Mouse (Mus musculus) midbrain, embryonic 14.5 days (tissue): ENCODE results near the gene Map3k14. TPM values are rescaled to one million over a fixed set of nuclear protein-coding genes. Genes with fewer than 3 reads are reported as not detected.

Experiments used
- ATAC-seq: fragments of 200-750 bp; cut with Nextera tagmentation; 2 replicates; pipeline ENCODE4 v1.8.0; 2017; ENCODE audit warnings: moderate number of reproducible peaks, moderate library complexity; ENCODE audit not compliant: low FRiP score, low TSS enrichment
- DNase-seq: peaks from one replicate; pipeline ENCODE4 v3.0.0-alpha.2; 2015
- H3K27ac ChIP-seq: fragments of 300-500 bp; sonication (generic); replicated peaks from 2 replicates; pipeline ENCODE4 v1.5.1; 2014; ENCODE audit warnings: mild to moderate bottlenecking, low read depth, low read length, moderate library complexity
- H3K27me3 ChIP-seq: fragments of 300-500 bp; sonication (generic); 2 replicates; pipeline ENCODE4 v1.6.1; 2014; ENCODE audit warnings: low read length, control low read depth, mixed read lengths; ENCODE audit not compliant: control insufficient read depth, insufficient read depth
- H3K36me3 ChIP-seq: fragments of 300-500 bp; sonication (generic); 2 replicates; pipeline ENCODE4 v1.6.1; 2014; ENCODE audit warnings: low read length, control low read depth; ENCODE audit not compliant: control insufficient read depth, insufficient read depth
- H3K4me1 ChIP-seq: fragments of 300-500 bp; sonication (generic); 2 replicates; pipeline ENCODE4 v1.6.1; 2014; ENCODE audit warnings: mild to moderate bottlenecking, antibody characterized with exemption, low read length, control low read depth; ENCODE audit not compliant: control insufficient read depth, insufficient read depth
- H3K4me2 ChIP-seq: fragments of 300-500 bp; sonication (generic); 2 replicates; pipeline ENCODE4 v1.6.1; 2014; ENCODE audit warnings: mild to moderate bottlenecking, low read length, moderate library complexity
- H3K4me3 ChIP-seq: fragments of 300-500 bp; sonication (generic); replicated peaks from 2 replicates; pipeline ENCODE4 v1.5.1; 2014; ENCODE audit warnings: low read depth, low read length
- H3K9ac ChIP-seq: fragments of 300-500 bp; sonication (generic); replicated peaks from 2 replicates; pipeline ENCODE4 v1.6.1; 2014; ENCODE audit warnings: mild to moderate bottlenecking, low read length, moderate library complexity
- H3K9me3 ChIP-seq: fragments of 300-500 bp; sonication (generic); 2 replicates; pipeline ENCODE4 v1.6.1; 2016; ENCODE audit warnings: low read length, control low read depth, mixed read lengths; ENCODE audit not compliant: control insufficient read depth
- WGBS: fragments of 180-500 bp; shearing (Covaris S2); extraction: QIAGEN DNeasy Blood & Tissue Kit; methylation state at CpG from one replicate; pipeline ENCODE4 v1.1.7; 2014; 5-methylcytosine and 5-hydroxymethylcytosine counted together
- polyA plus RNA-seq: library from polyadenylated mRNA; unstranded; fragments of >200 nt; fragmentation: Nextera tagmentation; extraction: Ambion mirVana; gene quantifications from 2 replicates; pipeline ENCODE4 v1.2.1, GENCODE M21; 2014

The Map3k14 gene
- polyA plus RNA-seq, 1 experiment from 2014 or later, result 3.4 TPM

DNA sequence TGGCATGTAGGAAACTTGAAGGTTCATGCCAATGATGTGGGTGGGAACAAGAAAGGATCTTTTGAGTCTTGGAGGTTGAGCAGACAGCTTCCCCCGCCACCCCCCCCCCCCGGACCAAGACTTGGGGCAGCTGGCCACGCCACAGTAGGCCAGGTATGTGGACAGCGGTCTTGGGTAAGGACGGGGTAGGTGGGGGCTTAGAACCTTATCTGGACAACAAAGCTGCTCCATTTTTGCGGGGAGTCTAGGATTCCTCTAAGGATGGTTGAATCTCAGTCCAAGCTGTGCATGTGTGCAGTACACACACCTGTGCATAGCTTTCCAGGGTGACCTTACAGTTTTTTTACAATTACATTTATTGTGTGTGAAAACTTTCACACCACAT is 48.8 kb downstream of the Map3k14 start:
- 29% methylated on average over 6 of the region's 6 CpGs for WGBS
- Histone ChIP-seq H3K4me3 (peak overlapping the region; percentile 50), H3K36me3 (peaks cover 30% of the 10 kb centered on the region), H3K4me1 (0 out of 2 replicates have a peak, but pooled peaks cover 8% of the 10 kb centered on the region), H3K27ac (peak overlapping the region; percentile 79), H3K9me3 (no peaks in the 10 kb centered on the region), H3K27me3 (peaks cover 4% of the 10 kb centered on the region), H3K4me2 (peak overlapping the region; percentile 99), H3K9ac (peak overlapping the region; percentile 69)
- DNase-seq, result no peak
- ATAC-seq, result peak; percentile 27; the same call in 1 of the 2 replicates

DNA sequence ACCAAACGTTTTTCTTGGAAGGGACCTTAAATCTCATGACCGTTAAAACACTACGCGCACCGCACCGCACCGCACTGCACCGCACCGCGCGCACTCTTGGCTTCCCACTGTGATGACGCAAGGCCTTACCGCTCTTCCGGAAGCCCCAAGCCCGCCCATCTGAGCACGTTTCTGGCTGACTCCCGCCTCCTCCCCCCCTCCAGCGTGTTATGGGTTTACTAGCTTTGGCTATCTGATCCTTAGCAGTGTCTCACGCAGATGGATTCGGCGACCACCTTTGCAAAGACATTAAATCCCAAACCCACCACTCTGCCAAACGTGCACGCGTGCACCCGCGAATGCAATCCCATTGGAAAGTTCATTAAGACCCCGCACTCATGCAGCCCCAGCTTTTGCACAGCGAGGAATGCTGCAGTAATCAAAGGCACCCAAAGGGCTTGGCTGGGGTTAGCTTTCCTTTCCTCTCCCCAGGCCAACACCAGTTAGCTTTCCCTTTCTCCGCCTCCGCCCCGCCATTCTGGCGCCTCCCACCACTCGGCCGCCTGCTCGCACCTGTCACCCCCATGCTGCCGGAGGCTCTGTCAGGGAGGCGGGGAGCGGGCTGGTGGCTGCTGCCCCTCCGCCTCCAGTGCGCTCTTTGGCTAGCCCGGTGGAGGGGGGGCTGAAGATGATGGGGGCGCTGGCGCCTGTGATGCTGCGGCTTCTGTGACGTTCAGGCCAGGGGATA is 49.3 kb downstream of the Map3k14 start, which contains the start of gene Spata32:
TSS of gene Spata32 (minus strand) at position 643 of the 727 bp plus-strand sequence.
- ATAC-seq, result peak; percentile 78
- Histone ChIP-seq H3K4me1 (0 out of 2 replicates have a peak, but pooled peaks cover 8% of the 10 kb centered on the region), H3K36me3 (peaks cover 28% of the 10 kb centered on the region), H3K9me3 (no peaks in the 10 kb centered on the region), H3K27ac (peak within 1 kb of the TSS; percentile 79), H3K4me2 (peak within 1 kb of the TSS; percentile 99), H3K4me3 (peak within 1 kb of the TSS; percentile 50), H3K9ac (peak within 1 kb of the TSS; percentile 69), H3K27me3 (peaks cover 4% of the 10 kb centered on the region)
- peak; percentile 88 for DNase-seq
- under 1% methylated on average over 45 of the region's 45 CpGs for whole genome bisulfite sequencing

DNA sequence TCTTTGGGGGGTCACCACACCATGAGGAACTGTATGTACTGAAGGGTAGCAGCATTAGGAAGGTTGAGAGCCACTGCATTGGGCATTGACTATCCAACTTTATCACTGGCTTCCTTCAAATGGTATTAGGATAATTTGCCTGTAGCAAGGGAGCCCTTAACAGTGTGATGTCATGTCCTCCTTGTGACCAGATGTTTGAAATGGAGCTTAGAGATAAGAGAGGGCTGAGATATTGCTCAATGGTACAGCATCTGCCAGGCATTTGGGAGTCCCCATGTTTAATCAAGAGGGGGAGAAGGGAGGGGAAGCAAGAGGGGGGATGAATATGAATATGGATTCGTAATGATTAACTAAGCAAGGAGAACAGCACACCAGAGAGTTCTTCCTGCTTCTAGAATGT is 51.9 kb downstream of the Map3k14 start:
- no peak overlapping the region for H3K4me2 ChIP-seq
- no peak overlapping the region for H3K27ac ChIP-seq
- H3K4me3 ChIP-seq, result no peak overlapping the region
- ATAC-seq (no peak), DNase-seq (no peak)
- peaks cover 13% of the 10 kb centered on the region for H3K36me3 ChIP-seq
- peaks cover 4% of the 10 kb centered on the region for H3K27me3 ChIP-seq
- WGBS, result 82% methylated on average over 1 of the region's 1 CpGs
- 0 out of 2 replicates have a peak, but pooled peaks cover 8% of the 10 kb centered on the region for H3K4me1 ChIP-seq
- H3K9me3 ChIP-seq, result no peaks in the 10 kb centered on the region
- H3K9ac ChIP-seq, result no peak overlapping the region

DNA sequence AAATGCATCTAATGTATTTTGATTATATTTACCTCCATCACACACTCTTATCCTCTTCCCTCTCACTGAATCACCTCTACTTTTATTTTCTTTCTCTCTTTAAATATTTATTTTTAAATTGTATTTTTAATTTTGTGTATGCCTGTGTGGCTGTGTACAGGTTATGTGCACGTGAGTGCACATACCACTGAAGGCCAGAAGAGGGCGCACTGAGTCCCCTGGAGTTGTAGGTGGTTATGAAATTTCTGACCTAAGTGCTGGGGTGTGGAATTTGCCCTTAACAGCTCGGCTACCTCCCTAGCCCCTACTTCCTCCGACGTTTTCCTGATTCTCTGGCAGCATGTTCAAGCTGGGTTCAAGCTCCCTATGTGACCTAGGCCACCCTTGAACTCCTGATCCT is 53.6 kb downstream of the Map3k14 start:
- H3K4me2 ChIP-seq, result no peak overlapping the region
- H3K27ac ChIP-seq, result no peak overlapping the region
- ATAC-seq (no peak), DNase-seq (no peak)
- H3K9ac ChIP-seq, result no peak overlapping the region
- 0 out of 2 replicates have a peak, but pooled peaks cover 6% of the 10 kb centered on the region for H3K4me1 ChIP-seq
- no peak overlapping the region for H3K4me3 ChIP-seq
- WGBS, result 89% methylated on average over 5 of the region's 5 CpGs
- no peaks in the 10 kb centered on the region for H3K36me3 ChIP-seq
- no peaks in the 10 kb centered on the region for H3K9me3 ChIP-seq
- peaks cover 4% of the 10 kb centered on the region for H3K27me3 ChIP-seq

DNA sequence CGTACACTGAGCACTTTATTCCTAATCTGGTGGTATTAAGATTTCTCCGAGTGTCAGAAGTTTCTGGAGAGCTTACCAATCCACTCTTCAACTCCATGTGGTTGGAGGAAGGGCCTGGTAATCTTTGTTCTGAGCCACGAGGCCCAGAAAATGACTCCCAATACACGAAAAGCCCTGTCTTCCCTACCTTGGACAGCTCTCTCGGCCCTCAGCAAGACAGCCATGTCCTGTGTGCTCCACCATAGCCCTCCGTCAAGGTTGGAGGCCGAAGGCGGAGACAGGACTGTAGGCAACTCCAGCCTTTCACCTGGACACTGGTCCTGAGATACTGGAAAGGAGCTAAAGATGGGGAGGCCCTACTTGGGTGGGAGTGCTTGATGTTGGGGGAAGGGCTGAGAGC is 57.0 kb downstream of the Map3k14 start:
- H3K27ac ChIP-seq, result no peak overlapping the region
- no peaks in the 10 kb centered on the region for H3K36me3 ChIP-seq
- ATAC-seq (no peak), DNase-seq (no peak)
- no peaks in the 10 kb centered on the region for H3K27me3 ChIP-seq
- no peak overlapping the region for H3K9ac ChIP-seq
- no peak overlapping the region for H3K4me3 ChIP-seq
- H3K9me3 ChIP-seq, result no peaks in the 10 kb centered on the region
- WGBS, result 77% methylated on average over 8 of the region's 8 CpGs
- no peak overlapping the region for H3K4me2 ChIP-seq
- no peaks in the 10 kb centered on the region for H3K4me1 ChIP-seq

DNA sequence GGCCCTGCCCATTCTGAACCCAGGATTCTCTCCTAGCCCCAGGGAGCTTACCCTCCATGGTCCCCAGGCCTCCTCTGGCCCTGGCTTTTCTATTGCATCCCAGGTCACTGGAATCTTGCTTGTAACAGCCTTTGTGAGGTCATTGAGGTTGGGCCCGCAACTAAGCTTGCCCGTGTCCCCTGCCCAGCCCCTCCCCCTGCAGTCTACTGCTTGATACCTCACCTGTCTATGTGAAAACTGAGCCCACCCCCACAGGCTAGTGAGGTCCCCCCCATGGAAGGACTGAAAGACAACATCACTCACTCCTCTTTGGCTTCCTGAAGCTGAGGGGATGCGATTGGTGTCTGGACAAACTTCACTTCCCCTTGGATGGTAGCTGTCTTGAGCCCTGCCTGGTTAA is 58.8 kb downstream of the Map3k14 start, which contains the start of gene 1700023F06Rik:
TSS of gene 1700023F06Rik (minus strand) at position 101 of the 400 bp plus-strand sequence.
- Histone ChIP-seq H3K27me3 (no peaks in the 10 kb centered on the region), H3K36me3 (no peaks in the 10 kb centered on the region), H3K4me3 (no peak within 1 kb of the TSS), H3K27ac (no peak within 1 kb of the TSS), H3K4me2 (no peak within 1 kb of the TSS), H3K4me1 (no peaks in the 10 kb centered on the region), H3K9me3 (no peaks in the 10 kb centered on the region), H3K9ac (no peak within 1 kb of the TSS)
- no peak for ATAC-seq
- 85% methylated on average over 3 of the region's 3 CpGs for WGBS
- no peak for DNase-seq

DNA sequence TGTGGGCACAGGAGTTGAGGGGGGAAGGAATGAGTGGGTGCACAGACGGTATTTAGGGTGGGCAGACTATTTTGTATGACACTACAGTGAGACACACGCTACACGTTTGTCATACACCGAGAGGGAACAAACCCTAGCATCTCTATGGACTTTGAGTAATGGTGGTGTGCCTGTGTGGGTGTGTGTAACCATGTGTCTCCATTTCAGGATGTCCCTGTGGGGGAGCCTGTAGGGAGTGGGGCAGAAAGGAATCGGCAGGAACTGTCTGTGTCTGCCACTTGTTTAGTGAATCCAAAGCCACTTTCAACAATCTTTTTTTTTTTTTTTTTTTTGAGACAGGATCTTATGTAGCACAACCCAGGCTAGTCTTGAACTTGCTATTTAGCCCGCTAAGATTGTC is 61.1 kb downstream of the Map3k14 start:
- Histone ChIP-seq H3K9me3 (no peaks in the 10 kb centered on the region), H3K4me2 (no peak overlapping the region), H3K27me3 (no peaks in the 10 kb centered on the region), H3K27ac (no peak overlapping the region), H3K4me1 (peaks cover 4% of the 10 kb centered on the region; the same call in 1 of the 2 replicates), H3K36me3 (no peaks in the 10 kb centered on the region), H3K9ac (no peak overlapping the region), H3K4me3 (no peak overlapping the region)
- DNase-seq, result no peak
- 93% methylated on average over 6 of the region's 6 CpGs for WGBS
- ATAC-seq, result no peak

DNA sequence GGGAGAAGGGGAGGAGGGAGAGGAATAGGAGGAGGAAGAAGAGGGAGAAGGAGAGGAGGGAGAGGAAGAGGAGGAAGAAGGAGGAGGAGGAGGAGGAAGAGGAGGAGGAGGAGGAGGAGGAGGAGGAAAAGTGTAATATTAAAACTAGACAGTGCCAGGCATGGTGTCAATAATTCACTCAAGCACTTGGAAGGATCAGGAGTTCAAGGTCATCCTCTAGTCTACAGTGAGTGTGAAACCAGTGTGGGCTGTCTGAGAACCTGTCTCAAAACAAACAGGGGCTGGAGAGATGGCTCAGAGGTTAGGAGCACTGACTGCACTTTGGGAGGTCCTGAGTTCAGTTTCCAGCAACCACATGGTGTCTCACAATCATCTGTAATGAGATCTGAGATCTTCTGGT is 64.9 kb downstream of the Map3k14 start:
- no peak overlapping the region for H3K9ac ChIP-seq
- DNase-seq (no peak), ATAC-seq (no peak)
- no peak overlapping the region for H3K4me2 ChIP-seq
- H3K4me1 ChIP-seq, result peaks cover 17% of the 10 kb centered on the region
- peaks cover 30% of the 10 kb centered on the region for H3K27me3 ChIP-seq
- no peaks in the 10 kb centered on the region for H3K36me3 ChIP-seq
- H3K4me3 ChIP-seq, result no peak overlapping the region
- no peak overlapping the region for H3K27ac ChIP-seq
- H3K9me3 ChIP-seq, result no peaks in the 10 kb centered on the region

DNA sequence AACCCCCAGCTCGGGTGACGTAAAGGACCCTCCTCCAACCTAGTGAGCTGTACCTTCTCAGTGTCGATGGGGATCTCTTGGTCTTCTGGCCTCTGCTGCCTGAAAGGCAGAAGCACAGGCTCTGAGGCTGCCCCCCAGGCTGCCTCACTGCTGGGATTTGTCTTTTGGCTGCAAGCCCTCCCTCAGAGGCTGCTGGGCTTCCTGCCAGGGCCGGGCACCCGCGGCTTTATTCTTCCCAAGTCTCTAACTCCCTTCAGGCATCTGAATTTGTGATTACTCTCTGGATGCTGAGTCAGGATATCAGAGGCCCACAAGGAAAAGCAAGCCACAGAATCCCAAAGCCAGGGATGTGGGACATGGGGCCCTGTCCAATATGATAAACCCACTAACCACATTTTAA is 65.6 kb downstream of the Map3k14 start:
- Histone ChIP-seq H3K4me2 (no peak overlapping the region), H3K36me3 (peaks cover 3% of the 10 kb centered on the region; the same call in 1 of the 2 replicates), H3K9me3 (no peaks in the 10 kb centered on the region), H3K4me1 (peaks cover 17% of the 10 kb centered on the region), H3K4me3 (no peak overlapping the region), H3K9ac (0 out of 2 replicates have a peak overlapping the region, but pooled peaks have one; percentile 0), H3K27ac (no peak overlapping the region), H3K27me3 (peaks cover 37% of the 10 kb centered on the region)
- WGBS, result 19% methylated on average over 6 of the region's 6 CpGs
- DNase-seq (peak; percentile 83), ATAC-seq (peak; percentile 69; the same call in 1 of the 2 replicates)
